ENCODE assay signal across 8 mouse cellular contexts in genomic region chr2:74578146-74578842, GRCm38 (mm10). TPM values are rescaled to one million over a fixed set of nuclear protein-coding genes. Genes with fewer than 3 reads are reported as not detected.
DNase-seq lines count a peak whose midpoint lies in the region; ATAC-seq lines count a peak whose summit lies in the region.

No protein-coding gene starts in this region.

- peak overlapping the region; percentile 83 for H3K9ac ChIP-seq in embryonic facial prominence, embryonic 11.5 days (replicated peaks; ENCODE audit: low read length)
- peak overlapping the region; percentile 94 for H3K9ac ChIP-seq in heart, embryonic 14.5 days (ENCODE audit: low read length)

- peak overlapping the region; percentile 88 for H3K4me3 ChIP-seq in embryonic facial prominence, embryonic 11.5 days (ENCODE audit: low read depth, low read length)
- peak overlapping the region; percentile 77 to 94 for H3K4me3 ChIP-seq in heart, embryonic 14.5 days (ENCODE audit: control insufficient read depth in 1 of 2, insufficient read depth in 1 of 2, low read depth in 1 of 2, low read length in 2 of 2)

- H3K27me3 ChIP-seq in embryonic facial prominence, embryonic 11.5 days (ENCODE audit: control insufficient read depth, insufficient read depth, low read length): no peaks in the 10 kb centered on the region
- H3K27me3 ChIP-seq in heart, embryonic 14.5 days (ENCODE audit: control insufficient read depth, insufficient read depth, low read length): no peaks in the 10 kb centered on the region

- no peak for DNase-seq in cerebellum, postnatal 4 days (ENCODE audit: low spot score in 2 of 2)
- peak; percentile 23 for DNase-seq in T-cell, adult 2 months (ENCODE audit: low spot score)
- DNase-seq in embryonic facial prominence, embryonic 11.5 days (ENCODE audit: low spot score): peak; percentile 23
- DNase-seq in kidney, postnatal 25 days: peak; percentile 49 to 64
- DNase-seq in lung, postnatal 14 days: peak; percentile 38
- peak; percentile 11 for DNase-seq in retina, postnatal 7 days (ENCODE audit: low read depth, low spot score)

- peak; percentile 51 for ATAC-seq in cerebellum, adult (ENCODE audit: insufficient number of reproducible peaks, low FRiP score, low TSS enrichment)
- ATAC-seq in embryonic facial prominence, embryonic 11.5 days (replicated peaks; ENCODE audit: insufficient number of reproducible peaks, low FRiP score, low TSS enrichment, low read depth): peak; percentile 90
- ATAC-seq in heart, embryonic 14.5 days (ENCODE audit: insufficient number of reproducible peaks, insufficient read depth, low FRiP score, low read depth): peak; percentile 72

- H3K4me2 ChIP-seq in embryonic facial prominence, embryonic 11.5 days (ENCODE audit: low read depth, low read length): peak overlapping the region; percentile 86
- peak overlapping the region; percentile 86 for H3K4me2 ChIP-seq in heart, embryonic 14.5 days (ENCODE audit: low read length)

- H3K9me3 ChIP-seq in embryonic facial prominence, embryonic 11.5 days (replicated peaks; ENCODE audit: control insufficient read depth, low read length): no peaks in the 10 kb centered on the region
- H3K9me3 ChIP-seq in heart, embryonic 14.5 days (ENCODE audit: control insufficient read depth, low read length): no peaks in the 10 kb centered on the region

- H3K4me1 ChIP-seq in embryonic facial prominence, embryonic 11.5 days (ENCODE audit: control insufficient read depth, insufficient read depth, low read length): no peaks in the 10 kb centered on the region
- peaks cover 0 to 6% of the 10 kb centered on the region in 2 experiments; a peak in 2 of 4 replicates for H3K4me1 ChIP-seq in heart, embryonic 14.5 days (ENCODE audit: control insufficient read depth in 2 of 2, insufficient read depth in 2 of 2, low read length in 2 of 2)

- under 1% methylated on average over 55 of the region's 55 CpGs for WGBS in embryonic facial prominence, embryonic 11.5 days
- under 1% methylated on average over 45 of the region's 55 CpGs for WGBS in heart, embryonic 14.5 days

- 0 out of 2 replicates have a peak overlapping the region, but pooled peaks have one; percentile 31 for H3K27ac ChIP-seq in embryonic facial prominence, embryonic 11.5 days (replicated peaks; ENCODE audit: low read depth, low read length)
- peak overlapping the region; percentile 60 to 85; a peak in 3 of 4 replicates for H3K27ac ChIP-seq in heart, embryonic 14.5 days (replicated peaks in 1 of 2; ENCODE audit: control insufficient read depth in 1 of 2, insufficient read depth in 1 of 2, low read depth in 2 of 2, low read length in 2 of 2)

- H3K36me3 ChIP-seq in embryonic facial prominence, embryonic 11.5 days (replicated peaks; ENCODE audit: control insufficient read depth, insufficient read depth, low read depth, low read length): no peaks in the 10 kb centered on the region
- no peaks in the 10 kb centered on the region for H3K36me3 ChIP-seq in heart, embryonic 14.5 days (ENCODE audit: control insufficient read depth, insufficient read depth, low read length)

RNA-seq across cellular contexts. Expression of gene Lnpk, which starts 0.9 kb away (rescaled TPM):
- 39.6 and 42.1 TPM in 2 replicates for polyA plus RNA-seq in embryonic facial prominence, embryonic 11.5 days (2014; fragmentation: Nextera tagmentation; extraction: Ambion mirVana)
- polyA plus RNA-seq in heart, embryonic 14.5 days (2014; fragmentation: Nextera tagmentation; extraction: Ambion mirVana): 18.7 and 20.1 TPM in 2 replicates

Comparison
In these comparisons a context has a peak if more than half of its experiments do, and no peak if none do; other contexts are left out.
1. DNase-seq: peak in T-cell, adult 2 months (single experiment), embryonic facial prominence, embryonic 11.5 days (single experiment), kidney, postnatal 25 days (2 of 2), lung, postnatal 14 days (single experiment) and retina, postnatal 7 days (single experiment); none in cerebellum, postnatal 4 days (0 of 2).
2. Peak in every context shown above with its lines, with median percentiles within 50 percentile points of each other: ATAC-seq.